Mouse (Mus musculus) spleen, postnatal 36 days (tissue): ENCODE measurements at regions not wholly inside any gene's neighbourhood (a gene's known extent, or its start where the extent isn't known, plus 50 kb on each side); places are given as distances from the start of the nearest gene placed in this dataset.

Experiments
- DNase-seq, 2 experiments: peaks; one replicate each; pipeline ENCODE4 v3.0.0; 2022; ENCODE audit warnings: low spot score in 2 of 2, mixed read lengths in 1 of 2

- no peak for DNase-seq
These were observed 105.5 kb downstream of the Rpl14 start for GRCm38 (mm10) chr9:120676771-120677170.

DNA sequence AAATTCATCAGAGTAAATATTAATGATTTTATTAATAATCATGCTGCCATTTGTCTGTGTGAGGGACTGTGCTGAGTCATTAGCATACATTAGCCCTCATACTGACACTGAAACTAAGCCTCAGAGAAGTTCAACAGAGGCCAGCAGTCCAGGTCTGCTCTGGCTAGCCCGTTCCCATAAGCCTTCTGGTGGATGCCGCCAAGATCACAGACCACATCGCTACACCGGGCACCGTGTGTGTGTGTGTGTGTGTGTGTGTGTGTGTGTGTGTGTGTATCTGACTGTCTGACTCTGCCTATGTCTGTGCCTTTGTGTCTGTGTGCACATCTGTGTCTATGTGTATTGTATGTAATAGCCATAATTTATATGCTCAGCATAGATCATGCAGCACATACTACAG, 106.0 kb downstream of the Rpl14 start:
- no peak for DNase-seq

- no peak for DNase-seq
These were observed 108.7 kb downstream of the Rpl14 start for GRCm38 (mm10) chr9:120679822-120680426.

DNA sequence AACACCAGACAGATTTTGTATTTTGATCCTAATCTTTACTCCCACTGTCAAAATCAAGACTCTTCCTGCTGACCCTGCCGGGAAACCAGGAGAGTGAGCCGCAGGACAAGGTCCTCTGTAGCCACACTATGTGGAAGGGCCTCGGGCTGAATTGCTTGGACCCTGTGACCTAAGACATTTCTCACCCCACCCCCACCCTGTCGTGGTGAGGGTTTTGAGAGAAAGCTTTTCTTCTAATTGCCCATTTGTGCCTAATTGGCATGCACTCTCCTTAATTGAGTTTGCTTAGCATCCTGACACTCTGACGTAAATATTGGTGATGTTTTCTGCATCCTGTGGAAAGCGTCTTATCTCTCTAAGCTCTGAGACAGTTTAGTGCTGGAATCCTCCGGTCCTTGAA, 110.2 kb downstream of the Rpl14 start:
- no peak for DNase-seq

GRCm38 (mm10) chr9:120685961-120686360, 114.7 kb downstream of the Rpl14 start:
- no peak for DNase-seq

- DNase-seq, result no peak
These were observed 117.8 kb downstream of the Rpl14 start for GRCm38 (mm10) chr9:120689025-120689424.

GRCm38 (mm10) chr9:120690510-120690909, 119.3 kb downstream of the Rpl14 start:
- DNase-seq, result no peak

- DNase-seq, result peak; percentile 48 to 49
These were observed 120.0 kb downstream of the Rpl14 start for GRCm38 (mm10) chr9:120690961-120691941.

DNA sequence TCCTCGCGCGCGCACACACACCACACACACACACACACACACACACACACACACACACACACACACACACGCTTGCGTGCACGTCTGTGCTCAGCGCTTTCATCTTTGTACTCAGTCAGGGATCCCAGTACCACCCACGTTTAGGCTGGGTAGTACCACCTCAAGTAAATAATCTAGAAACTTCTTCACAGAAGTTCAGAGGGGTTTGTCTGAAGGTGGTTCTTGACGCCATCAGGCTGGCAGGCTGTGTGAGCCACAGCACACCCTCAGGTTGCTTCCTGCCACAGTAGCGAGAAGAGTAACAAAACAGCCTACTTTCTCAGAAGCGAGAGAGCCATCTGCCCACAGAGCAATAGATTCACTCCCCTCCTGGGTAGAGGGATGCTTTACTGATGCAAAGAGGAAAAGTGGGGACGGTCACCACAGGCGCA, 120.7 kb downstream of the Rpl14 start:
- peak in 1 of 2 experiments; percentile 6 for DNase-seq

GRCm38 (mm10) chr9:120694457-120694856, 123.2 kb downstream of the Rpl14 start:
- DNase-seq, result no peak

GRCm38 (mm10) chr9:120695966-120696365, 124.7 kb downstream of the Rpl14 start:
- no peak for DNase-seq

GRCm38 (mm10) chr9:120697749-120698148, 126.5 kb downstream of the Rpl14 start:
- DNase-seq, result no peak

DNA sequence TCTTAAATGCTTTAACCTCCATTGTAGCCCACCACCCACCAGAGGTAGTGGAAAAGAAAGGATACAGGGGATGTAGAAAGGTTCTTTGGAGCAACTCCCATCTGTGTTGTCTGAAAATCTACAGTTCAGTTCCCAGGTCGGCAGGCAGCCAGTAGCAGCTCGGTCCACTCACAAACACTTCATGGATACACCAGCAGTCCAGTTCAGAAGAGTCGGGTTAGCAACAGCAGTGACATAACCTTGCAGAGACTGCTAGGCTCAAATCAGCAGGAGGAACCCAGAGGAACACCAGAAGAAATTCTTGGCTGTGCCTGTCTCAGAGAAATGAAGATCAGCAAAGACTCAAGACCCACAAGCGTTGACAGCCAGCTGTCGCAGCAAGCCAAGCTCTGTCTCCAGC, 128.5 kb downstream of the Rpl14 start:
- DNase-seq, result no peak

DNA sequence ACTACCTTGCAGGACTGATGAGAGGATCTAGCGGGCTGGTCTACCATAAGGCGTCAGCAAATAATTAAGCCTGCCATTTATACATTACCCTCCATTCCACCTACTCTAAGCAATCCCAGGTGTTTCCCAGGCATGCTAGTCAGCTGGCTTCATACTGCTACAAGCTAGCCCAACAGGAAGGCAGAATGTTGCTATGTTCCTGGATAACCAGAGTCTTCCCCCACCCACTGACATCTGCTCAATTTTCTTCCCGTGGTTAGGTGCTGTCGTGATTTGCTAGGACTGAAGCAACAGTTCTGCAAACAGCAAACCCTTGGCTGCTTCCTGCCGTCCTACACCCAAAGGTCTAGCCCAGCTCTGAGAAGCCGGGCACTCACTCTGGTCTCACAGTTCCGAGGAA, 131.6 kb downstream of the Rpl14 start:
- DNase-seq, result no peak

DNA sequence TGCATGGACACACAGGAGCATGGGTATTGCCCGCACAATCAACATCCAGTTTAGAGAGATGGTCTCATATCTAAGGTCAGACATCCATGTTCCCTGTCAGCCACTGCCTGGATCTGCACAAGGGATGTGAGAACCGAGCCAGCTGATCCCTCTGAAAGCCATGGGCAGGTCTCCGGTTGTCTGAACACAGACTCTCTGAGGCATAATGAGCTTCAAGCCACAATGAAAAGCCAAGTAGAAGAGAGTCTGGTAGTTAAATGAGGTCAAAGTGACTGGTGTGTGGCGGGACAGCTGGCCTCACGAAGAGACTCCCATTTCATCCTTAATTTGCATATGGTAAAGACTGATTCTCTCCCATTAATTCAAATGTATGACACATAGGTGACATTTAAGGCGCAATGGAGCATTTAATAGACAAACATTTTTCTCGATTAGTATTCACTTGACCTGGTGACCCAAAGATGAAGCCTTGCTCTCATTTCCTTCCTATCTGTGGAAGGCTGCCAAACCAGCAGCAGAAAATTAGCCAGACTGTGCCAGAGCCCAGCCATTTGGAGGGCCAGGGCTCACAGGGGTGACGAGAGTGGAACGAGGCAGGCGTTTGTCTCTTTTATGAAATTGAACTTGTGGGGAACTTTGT, 132.2 kb downstream of the Rpl14 start:
- DNase-seq, result no peak

DNA sequence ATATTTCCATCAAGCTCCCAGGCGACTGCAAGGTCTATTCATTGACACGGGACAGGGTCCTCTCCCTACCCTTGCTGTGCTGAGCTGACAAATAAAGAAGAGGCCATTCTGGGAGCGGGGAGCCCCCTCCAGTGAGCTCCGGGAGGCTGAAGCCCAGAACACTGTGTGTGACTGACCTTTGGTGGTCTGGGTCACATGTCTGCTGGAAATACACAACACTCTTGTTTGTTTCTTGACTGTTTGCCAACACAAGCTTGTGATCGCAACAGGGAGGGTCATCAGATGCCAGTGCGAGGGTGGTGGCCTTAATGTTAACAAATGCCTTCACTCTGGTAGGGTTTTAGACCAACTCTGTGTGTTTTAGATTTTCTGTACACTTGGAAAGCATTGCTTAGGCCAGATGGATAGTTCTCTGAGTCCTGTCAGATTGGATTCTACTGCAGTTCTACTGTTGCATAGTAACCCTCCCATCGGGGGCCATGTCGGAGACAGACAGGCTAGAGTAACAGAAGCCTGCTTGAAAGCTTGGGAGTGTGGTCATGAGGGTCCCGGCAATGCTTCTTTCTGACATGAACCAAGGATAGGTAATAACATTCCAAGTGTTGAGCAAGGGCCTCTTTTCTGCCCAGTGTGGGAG, 135.4 kb downstream of the Rpl14 start:
- no peak for DNase-seq

- DNase-seq, result no peak
These were observed 137.3 kb downstream of the Rpl14 start for GRCm38 (mm10) chr9:120708507-120708906.

GRCm38 (mm10) chr9:120709146-120709655, 138.0 kb downstream of the Rpl14 start:
- DNase-seq, result no peak

GRCm38 (mm10) chr9:120712987-120713386, 141.7 kb downstream of the Rpl14 start:
- no peak for DNase-seq

DNA sequence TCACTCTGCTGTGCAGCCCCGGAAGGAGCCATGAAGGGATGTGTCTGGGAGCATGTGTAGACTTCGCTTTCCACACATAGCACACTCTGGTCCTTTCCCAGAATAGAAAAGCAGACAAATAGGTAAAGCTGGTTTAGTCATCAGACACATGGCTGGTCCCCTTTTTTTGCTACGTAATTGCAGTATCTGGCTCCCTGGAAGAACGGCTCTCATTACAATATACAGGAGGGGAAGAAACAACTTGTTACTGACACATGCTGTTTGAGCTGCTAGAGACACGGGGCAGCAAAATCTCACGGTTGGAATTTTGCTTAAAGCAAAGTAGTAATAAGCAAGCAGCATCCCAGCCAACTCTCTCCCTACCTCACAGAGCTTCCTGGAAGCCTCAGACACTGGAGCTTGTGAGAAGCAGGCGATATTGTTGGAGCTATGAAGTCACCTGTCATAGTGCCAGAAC, 144.4 kb downstream of the Rpl14 start:
- no peak for DNase-seq

DNA sequence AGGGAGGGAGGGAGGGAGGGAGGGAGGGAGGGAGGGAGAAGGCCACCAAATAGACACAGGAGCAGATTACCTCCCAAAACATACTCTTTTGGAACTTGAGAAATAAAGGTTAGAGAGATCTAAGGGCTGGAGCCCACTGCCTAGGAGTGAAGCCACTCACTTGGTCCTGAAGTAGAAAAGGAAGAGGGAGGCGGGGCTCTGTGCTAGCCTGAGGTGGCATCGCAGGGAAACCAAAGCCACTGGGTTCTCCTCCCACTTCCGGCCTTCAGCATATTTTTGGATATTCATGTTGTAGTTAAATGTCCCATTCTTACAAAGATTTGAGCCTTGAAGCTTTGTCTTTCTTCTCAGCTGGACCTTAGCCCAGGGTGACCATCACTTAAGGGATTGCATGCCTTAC, 147.6 kb downstream of the Rpl14 start:
- no peak for DNase-seq
